Mouse (Mus musculus): ENCODE results near the gene Gna12. TPM values are rescaled to one million over a fixed set of nuclear protein-coding genes. Genes with fewer than 3 reads are reported as not detected.

Gna12 gene
- polyA plus RNA-seq, 1 experiment = 36.2 TPM

GRCm38 (mm10) chr5:140847300-140847729 is 17.1 kb upstream of the Gna12 start:
- Histone ChIP-seq H3K27me3 (ENCODE audit: control insufficient read depth, insufficient read depth, low read length) (no peaks in the 10 kb centered on the region), H3K4me3 (ENCODE audit: control insufficient read depth, low read depth, low read length) (no peak overlapping the region), H3K4me1 (ENCODE audit: control insufficient read depth, insufficient read depth, low read length) (no peaks in the 10 kb centered on the region), H3K27ac (ENCODE audit: control insufficient read depth, insufficient read depth, low read depth, low read length) (no peak overlapping the region), H3K36me3 (ENCODE audit: control insufficient read depth, insufficient read depth, low read length) (no peaks in the 10 kb centered on the region)
- TF ChIP-seq POLR2A (IDR thresholded peaks at IDR 0.05; ENCODE audit: control insufficient read depth, low read depth, low read length) = no peak
- peak; percentile 55; the same call in 1 of the 2 replicates for TF ChIP-seq CTCF (IDR thresholded peaks at IDR 0.05; ENCODE audit: control insufficient read depth, insufficient read depth, insufficient replicate concordance, low read depth, low read length)

GRCm38 (mm10) chr5:140841942-140842341 is 11.7 kb upstream of the Gna12 start:
- H3K4me3 ChIP-seq (ENCODE audit: control insufficient read depth, low read depth, low read length) = no peak overlapping the region
- H3K4me1 ChIP-seq (ENCODE audit: control insufficient read depth, insufficient read depth, low read length) = no peaks in the 10 kb centered on the region
- TF ChIP-seq CTCF (IDR thresholded peaks at IDR 0.05; ENCODE audit: control insufficient read depth, insufficient read depth, insufficient replicate concordance, low read depth, low read length) = no peak
- no peaks in the 10 kb centered on the region for H3K27me3 ChIP-seq (ENCODE audit: control insufficient read depth, insufficient read depth, low read length)
- H3K36me3 ChIP-seq (ENCODE audit: control insufficient read depth, insufficient read depth, low read length) = no peaks in the 10 kb centered on the region
- no peak overlapping the region for H3K27ac ChIP-seq (ENCODE audit: control insufficient read depth, insufficient read depth, low read depth, low read length)

- no peaks in the 10 kb centered on the region for H3K36me3 ChIP-seq (ENCODE audit: control insufficient read depth, insufficient read depth, low read length)
- TF ChIP-seq POLR2A (IDR thresholded peaks at IDR 0.05; ENCODE audit: control insufficient read depth, low read depth, low read length) (no peak; the same call in 1 of the 2 replicates), CTCF (IDR thresholded peaks at IDR 0.05; ENCODE audit: control insufficient read depth, insufficient read depth, insufficient replicate concordance, low read depth, low read length) (no peak)
- peak overlapping the region; percentile 9; the same call in 1 of the 2 replicates for H3K27ac ChIP-seq (ENCODE audit: control insufficient read depth, insufficient read depth, low read depth, low read length)
- H3K4me1 ChIP-seq (ENCODE audit: control insufficient read depth, insufficient read depth, low read length) = peaks cover 10% of the 10 kb centered on the region
- H3K4me3 ChIP-seq (ENCODE audit: control insufficient read depth, low read depth, low read length) = peak overlapping the region; percentile 34; the same call in 1 of the 2 replicates
- no peaks in the 10 kb centered on the region for H3K27me3 ChIP-seq (ENCODE audit: control insufficient read depth, insufficient read depth, low read length)
These were observed 817 bp upstream of the Gna12 start for GRCm38 (mm10) chr5:140831064-140831431.

- Histone ChIP-seq H3K4me1 (ENCODE audit: control insufficient read depth, insufficient read depth, low read length) (peaks cover 10% of the 10 kb centered on the region), H3K27ac (ENCODE audit: control insufficient read depth, insufficient read depth, low read depth, low read length) (peak overlapping the region; percentile 80), H3K4me3 (ENCODE audit: control insufficient read depth, low read depth, low read length) (peak overlapping the region; percentile 95), H3K27me3 (ENCODE audit: control insufficient read depth, insufficient read depth, low read length) (no peaks in the 10 kb centered on the region), H3K36me3 (ENCODE audit: control insufficient read depth, insufficient read depth, low read length) (no peaks in the 10 kb centered on the region)
- TF ChIP-seq POLR2A (IDR thresholded peaks at IDR 0.05; ENCODE audit: control insufficient read depth, low read depth, low read length) (no peak), CTCF (IDR thresholded peaks at IDR 0.05; ENCODE audit: control insufficient read depth, insufficient read depth, insufficient replicate concordance, low read depth, low read length) (no peak)
These were observed 328 bp downstream of the Gna12 start for GRCm38 (mm10) chr5:140829911-140830294.

GRCm38 (mm10) chr5:140829081-140829910 is 935 bp downstream of the Gna12 start:
- TF ChIP-seq POLR2A (IDR thresholded peaks at IDR 0.05; ENCODE audit: control insufficient read depth, low read depth, low read length) (no peak), CTCF (IDR thresholded peaks at IDR 0.05; ENCODE audit: control insufficient read depth, insufficient read depth, insufficient replicate concordance, low read depth, low read length) (no peak)
- Histone ChIP-seq H3K27ac (ENCODE audit: control insufficient read depth, insufficient read depth, low read depth, low read length) (peak overlapping the region; percentile 80), H3K4me3 (ENCODE audit: control insufficient read depth, low read depth, low read length) (peak overlapping the region; percentile 95), H3K27me3 (ENCODE audit: control insufficient read depth, insufficient read depth, low read length) (no peaks in the 10 kb centered on the region), H3K4me1 (ENCODE audit: control insufficient read depth, insufficient read depth, low read length) (peaks cover 10% of the 10 kb centered on the region), H3K36me3 (ENCODE audit: control insufficient read depth, insufficient read depth, low read length) (no peaks in the 10 kb centered on the region)

GRCm38 (mm10) chr5:140828363-140828762 is 1.9 kb downstream of the Gna12 start:
- H3K36me3 ChIP-seq (ENCODE audit: control insufficient read depth, insufficient read depth, low read length) = no peaks in the 10 kb centered on the region
- H3K4me1 ChIP-seq (ENCODE audit: control insufficient read depth, insufficient read depth, low read length) = peaks cover 10% of the 10 kb centered on the region
- no peaks in the 10 kb centered on the region for H3K27me3 ChIP-seq (ENCODE audit: control insufficient read depth, insufficient read depth, low read length)
- no peak for TF ChIP-seq CTCF (IDR thresholded peaks at IDR 0.05; ENCODE audit: control insufficient read depth, insufficient read depth, insufficient replicate concordance, low read depth, low read length)
- H3K4me3 ChIP-seq (ENCODE audit: control insufficient read depth, low read depth, low read length) = no peak overlapping the region
- peak overlapping the region; percentile 72 for H3K27ac ChIP-seq (ENCODE audit: control insufficient read depth, insufficient read depth, low read depth, low read length)

- no peaks in the 10 kb centered on the region for H3K27me3 ChIP-seq (ENCODE audit: control insufficient read depth, insufficient read depth, low read length)
- H3K4me1 ChIP-seq (ENCODE audit: control insufficient read depth, insufficient read depth, low read length) = peaks cover 10% of the 10 kb centered on the region
- TF ChIP-seq CTCF (IDR thresholded peaks at IDR 0.05; ENCODE audit: control insufficient read depth, insufficient read depth, insufficient replicate concordance, low read depth, low read length) = no peak
- TF ChIP-seq POLR2A (IDR thresholded peaks at IDR 0.05; ENCODE audit: control insufficient read depth, low read depth, low read length) = no peak
- peak overlapping the region; percentile 72 for H3K27ac ChIP-seq (ENCODE audit: control insufficient read depth, insufficient read depth, low read depth, low read length)
- H3K36me3 ChIP-seq (ENCODE audit: control insufficient read depth, insufficient read depth, low read length) = no peaks in the 10 kb centered on the region
- no peak overlapping the region for H3K4me3 ChIP-seq (ENCODE audit: control insufficient read depth, low read depth, low read length)
These were observed 2.3 kb downstream of the Gna12 start for GRCm38 (mm10) chr5:140827896-140828295.

Data from testis, adult 2 months (tissue).